Mouse (Mus musculus): ENCODE results near the gene Bod1l.

Bod1l gene

GRCm38 (mm10) chr5:41844147-41844529 lies at the start of gene Bod1l:
Gene Bod1l (minus strand): TSS chr5:41844315.
- in situ Hi-C loops (cut with MboI; ENCODE audit: low pct_unique_long_range_greater_than_20kb in 1 of 2, low sequenced_read_pairs in 2 of 2, unreplicated experiment in 1 of 2) = no loop called here

- in situ Hi-C loops (cut with MboI; ENCODE audit: low pct_unique_long_range_greater_than_20kb in 1 of 2, low sequenced_read_pairs in 2 of 2, unreplicated experiment in 1 of 2) = loop anchor here in 1 of 2 experiments (25.0 kb wide), 1 partner anchor 1469 kb away; no protein-coding TSS in a partner anchor
These were observed 49.2 kb upstream of the Bod1l start for GRCm38 (mm10) chr5:41893351-41893750.

GRCm38 (mm10) chr5:41890871-41891270 lies 46.8 kb upstream of the Bod1l start:
- in situ Hi-C loops (cut with MboI; ENCODE audit: low pct_unique_long_range_greater_than_20kb in 1 of 2, low sequenced_read_pairs in 2 of 2, unreplicated experiment in 1 of 2) = loop anchor here in 1 of 2 experiments (25.0 kb wide), 1 partner anchor 1471 kb away; no protein-coding TSS in a partner anchor

- in situ Hi-C loops (cut with MboI; ENCODE audit: low pct_unique_long_range_greater_than_20kb in 1 of 2, low sequenced_read_pairs in 2 of 2, unreplicated experiment in 1 of 2) = loop anchor here in 1 of 2 experiments (25.0 kb wide), 1 partner anchor 1473 kb away; no protein-coding TSS in a partner anchor
These were observed 45.2 kb upstream of the Bod1l start for GRCm38 (mm10) chr5:41889245-41889849.

- in situ Hi-C loops (cut with MboI; ENCODE audit: low pct_unique_long_range_greater_than_20kb in 1 of 2, low sequenced_read_pairs in 2 of 2, unreplicated experiment in 1 of 2) = loop anchor here in 1 of 2 experiments (25.0 kb wide), 1 partner anchor 1473 kb away; no protein-coding TSS in a partner anchor
These were observed 44.7 kb upstream of the Bod1l start for GRCm38 (mm10) chr5:41888834-41889233.

- in situ Hi-C loops (cut with MboI; ENCODE audit: low pct_unique_long_range_greater_than_20kb in 1 of 2, low sequenced_read_pairs in 2 of 2, unreplicated experiment in 1 of 2) = loop anchor here in 1 of 2 experiments (25.0 kb wide), 1 partner anchor 1475 kb away; no protein-coding TSS in a partner anchor
These were observed 43.6 kb upstream of the Bod1l start for GRCm38 (mm10) chr5:41887738-41888137.

- in situ Hi-C loops (cut with MboI; ENCODE audit: low pct_unique_long_range_greater_than_20kb in 1 of 2, low sequenced_read_pairs in 2 of 2, unreplicated experiment in 1 of 2) = loop anchor here in 1 of 2 experiments (25.0 kb wide), 1 partner anchor 1478 kb away; no protein-coding TSS in a partner anchor
These were observed 40.4 kb upstream of the Bod1l start for GRCm38 (mm10) chr5:41884563-41884962.

GRCm38 (mm10) chr5:41871164-41871563 lies 27.0 kb upstream of the Bod1l start:
- in situ Hi-C loops (cut with MboI; ENCODE audit: low pct_unique_long_range_greater_than_20kb in 1 of 2, low sequenced_read_pairs in 2 of 2, unreplicated experiment in 1 of 2) = no loop called here

GRCm38 (mm10) chr5:41855781-41856180 lies 11.7 kb upstream of the Bod1l start:
- in situ Hi-C loops (cut with MboI; ENCODE audit: low pct_unique_long_range_greater_than_20kb in 1 of 2, low sequenced_read_pairs in 2 of 2, unreplicated experiment in 1 of 2) = no loop called here

GRCm38 (mm10) chr5:41845558-41845937 lies 1.4 kb upstream of the Bod1l start:
- in situ Hi-C loops (cut with MboI; ENCODE audit: low pct_unique_long_range_greater_than_20kb in 1 of 2, low sequenced_read_pairs in 2 of 2, unreplicated experiment in 1 of 2) = no loop called here

- in situ Hi-C loops (cut with MboI; ENCODE audit: low pct_unique_long_range_greater_than_20kb in 1 of 2, low sequenced_read_pairs in 2 of 2, unreplicated experiment in 1 of 2) = no loop called here
These were observed 874 bp upstream of the Bod1l start for GRCm38 (mm10) chr5:41844820-41845557.

- in situ Hi-C loops (cut with MboI; ENCODE audit: low pct_unique_long_range_greater_than_20kb in 1 of 2, low sequenced_read_pairs in 2 of 2, unreplicated experiment in 1 of 2) = no loop called here
These were observed 532 bp downstream of the Bod1l start for GRCm38 (mm10) chr5:41843419-41844146.

- in situ Hi-C loops (cut with MboI; ENCODE audit: low pct_unique_long_range_greater_than_20kb in 1 of 2, low sequenced_read_pairs in 2 of 2, unreplicated experiment in 1 of 2) = no loop called here
These were observed 1.4 kb downstream of the Bod1l start for GRCm38 (mm10) chr5:41842681-41843080.

GRCm38 (mm10) chr5:41841735-41842134 lies 2.4 kb downstream of the Bod1l start:
- in situ Hi-C loops (cut with MboI; ENCODE audit: low pct_unique_long_range_greater_than_20kb in 1 of 2, low sequenced_read_pairs in 2 of 2, unreplicated experiment in 1 of 2) = no loop called here

- in situ Hi-C loops (cut with MboI; ENCODE audit: low pct_unique_long_range_greater_than_20kb in 1 of 2, low sequenced_read_pairs in 2 of 2, unreplicated experiment in 1 of 2) = no loop called here
These were observed 14.0 kb downstream of the Bod1l start for GRCm38 (mm10) chr5:41830100-41830499.

- in situ Hi-C loops (cut with MboI; ENCODE audit: low pct_unique_long_range_greater_than_20kb in 1 of 2, low sequenced_read_pairs in 2 of 2, unreplicated experiment in 1 of 2) = no loop called here
These were observed 23.0 kb downstream of the Bod1l start for GRCm38 (mm10) chr5:41821158-41821557.

- in situ Hi-C loops (cut with MboI; ENCODE audit: low pct_unique_long_range_greater_than_20kb in 1 of 2, low sequenced_read_pairs in 2 of 2, unreplicated experiment in 1 of 2) = no loop called here
These were observed 23.6 kb downstream of the Bod1l start for GRCm38 (mm10) chr5:41820530-41820929.

GRCm38 (mm10) chr5:41812516-41812915 lies 31.6 kb downstream of the Bod1l start:
- in situ Hi-C loops (cut with MboI; ENCODE audit: low pct_unique_long_range_greater_than_20kb in 1 of 2, low sequenced_read_pairs in 2 of 2, unreplicated experiment in 1 of 2) = no loop called here

- in situ Hi-C loops (cut with MboI; ENCODE audit: low pct_unique_long_range_greater_than_20kb in 1 of 2, low sequenced_read_pairs in 2 of 2, unreplicated experiment in 1 of 2) = no loop called here
These were observed 32.8 kb downstream of the Bod1l start for GRCm38 (mm10) chr5:41811279-41811678.

Data from mouse embryonic stem cell (cell line).